Mouse (Mus musculus) bone marrow, adult 2 months (tissue): ENCODE measurements around the gene Psmb8.

Source experiments
- CTCF ChIP-seq: fragments of 200-500 bp; IDR thresholded peaks from 2 replicates; pipeline ENCODE4 v1.5.1; 2011; ENCODE audit warnings: low read length, control low read depth; ENCODE audit not compliant: control insufficient read depth, insufficient read depth
- POLR2A ChIP-seq: fragments of 200-500 bp; IDR thresholded peaks from 2 replicates; pipeline ENCODE4 v1.6.1; 2011; ENCODE audit warnings: low read depth, mild to moderate bottlenecking, control low read depth, low read length, borderline replicate concordance; ENCODE audit not compliant: control insufficient read depth

DNA sequence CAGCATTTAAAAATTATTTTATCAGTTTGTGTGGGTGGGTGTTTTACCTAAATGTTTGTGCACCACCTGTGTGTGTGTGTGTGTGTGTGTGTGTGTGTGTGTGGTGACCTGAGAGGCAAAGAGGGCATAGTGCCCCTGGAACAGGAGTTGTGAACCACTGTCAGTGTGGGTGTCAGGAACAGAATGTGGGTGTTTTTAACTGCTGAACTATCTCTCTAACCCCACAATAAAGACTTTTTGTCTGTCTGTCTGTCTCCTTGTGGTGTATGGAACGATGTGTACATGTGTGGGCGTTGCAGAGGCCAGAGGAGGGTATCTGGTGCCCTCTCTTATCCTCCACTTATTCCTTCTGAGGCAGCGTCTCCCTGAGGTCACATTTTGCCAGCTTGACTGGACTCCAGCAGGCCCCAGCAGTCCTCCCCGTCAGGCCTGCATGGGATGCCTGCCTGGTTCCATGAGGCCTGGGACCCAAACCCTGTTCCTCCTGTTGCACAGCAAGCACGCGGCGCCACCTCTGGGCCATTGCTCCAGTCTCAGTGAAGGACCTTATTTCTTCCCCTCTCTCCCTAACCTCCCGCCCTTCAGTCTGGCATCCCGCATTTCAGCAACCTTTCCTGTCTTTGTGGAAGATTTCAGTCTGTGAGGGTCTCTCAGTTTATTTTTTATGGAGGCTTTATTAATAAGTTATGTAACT, 33.2 kb upstream of the Psmb8 start:
- TF ChIP-seq POLR2A (no peak), CTCF (peak; percentile 66)
